Mouse (Mus musculus) liver, adult 10 weeks (tissue): ENCODE measurements around the gene Sh3bgr. TPM values are rescaled to one million over a fixed set of nuclear protein-coding genes. Genes with fewer than 3 reads are reported as not detected.

Experiments used
- polyA plus RNA-seq: library from polyadenylated mRNA; stranded (reverse); fragments of 350-450 nt; fragmentation: Illumina TruSeq; extraction: RNeasy Lipid Tissue Mini Kit (QIAGEN cat#74804); gene quantifications from one replicate; pipeline ENCODE4 v1.2.3, GENCODE M21; 2014; ENCODE audit warnings: low read depth, low replicate concordance

The Sh3bgr gene
- polyA plus RNA-seq, result not detected

DNA sequence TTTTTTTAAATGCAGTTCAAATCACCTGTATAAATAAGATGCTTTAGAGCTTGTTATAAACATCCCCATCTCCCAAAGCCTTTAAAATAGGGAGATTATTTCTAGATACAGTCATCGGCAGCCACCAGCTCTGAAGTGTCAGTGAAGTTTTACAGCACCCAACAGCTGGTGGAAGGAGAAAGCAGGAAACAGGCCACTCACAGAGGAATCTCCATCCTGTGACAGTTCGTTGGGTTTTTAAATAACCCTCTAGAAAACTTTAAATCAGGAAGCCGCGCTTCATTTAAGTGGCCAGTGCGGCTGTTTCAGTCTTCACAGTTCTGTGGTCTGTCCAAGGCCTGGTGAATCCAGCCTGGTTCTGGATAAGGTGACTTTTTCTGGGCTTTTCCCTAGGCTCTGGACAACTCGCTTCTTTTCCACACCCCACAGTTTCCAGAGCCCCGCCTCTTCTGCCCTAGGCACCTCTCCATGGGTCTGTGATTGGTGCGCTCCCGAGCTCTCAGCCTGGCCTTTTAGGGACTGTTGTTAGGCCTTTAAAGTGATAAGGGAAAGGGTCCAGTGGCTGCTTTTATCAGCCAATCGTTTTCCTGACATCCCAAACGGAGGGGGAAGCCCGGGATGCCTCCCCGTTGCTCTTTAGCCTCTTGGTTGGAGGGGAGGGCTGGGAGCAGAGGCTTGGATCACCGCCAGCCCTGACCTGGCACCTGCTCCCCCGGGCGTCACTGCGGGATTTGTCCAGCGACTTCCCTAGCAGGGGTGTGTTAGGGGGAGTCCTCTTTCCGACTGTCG lies at the start of gene Sh3bgr:
Sh3bgr (plus strand) TSS at position 538 of the 789 bp plus-strand sequence.

GRCm38 (mm10) chr16:96191531-96192506 lies 8.4 kb upstream of the Sh3bgr start, which contains the start of gene Lca5l:
Gene Lca5l (minus strand): TSS chr16:96192271.

GRCm38 (mm10) chr16:96235366-96235970 lies 35.2 kb downstream of the Sh3bgr start, which contains the start of gene B3galt5:
Gene B3galt5 (plus strand): TSS chr16:96235801.

Other genes starting within 250 kb of the Sh3bgr start
- gene Psmg1, start 209.5 kb upstream of the Sh3bgr start, polyA plus RNA-seq, result 25.8 TPM
- 19.5 TPM for gene Brwd1, start 117.9 kb upstream of the Sh3bgr start, polyA plus RNA-seq
- 88.3 TPM for gene Hmgn1, start 72.7 kb upstream of the Sh3bgr start, polyA plus RNA-seq
- 3.1 TPM for gene Wrb, start 55.0 kb upstream of the Sh3bgr start, polyA plus RNA-seq
- gene Lca5l, start 8.2 kb upstream of the Sh3bgr start, polyA plus RNA-seq, result 0.11 TPM
- not detected for gene B3galt5, start 35.4 kb downstream of the Sh3bgr start, polyA plus RNA-seq
- gene Itgb2l, start 243.2 kb downstream of the Sh3bgr start, polyA plus RNA-seq, result not detected